Mouse (Mus musculus) neural tube, embryonic 14.5 days (tissue): ENCODE results near the gene Fnbp4. TPM values are rescaled to one million over a fixed set of nuclear protein-coding genes. Genes with fewer than 3 reads are reported as not detected.

Experiments used
- ATAC-seq: fragments of 200-750 bp; cut with Nextera tagmentation; 2 replicates; pipeline ENCODE4 v1.8.0; 2017; ENCODE audit warnings: low read depth, mild to moderate bottlenecking, moderate TSS enrichment, moderate library complexity
- H3K27ac ChIP-seq: fragments of 300-500 bp; sonication (generic); 2 replicates; pipeline ENCODE4 v1.5.1; 2014; ENCODE audit warnings: low read depth, mild to moderate bottlenecking, control low read depth, low read length, moderate library complexity, mixed read lengths
- H3K27me3 ChIP-seq: fragments of 300-500 bp; sonication (generic); 2 replicates; pipeline ENCODE4 v1.6.1; 2014; ENCODE audit warnings: low read length; ENCODE audit not compliant: control insufficient read depth, insufficient read depth
- H3K36me3 ChIP-seq: fragments of 300-500 bp; sonication (generic); 2 replicates; pipeline ENCODE4 v1.6.1; 2014; ENCODE audit warnings: low read length, mixed read lengths; ENCODE audit not compliant: control insufficient read depth, insufficient read depth
- H3K4me1 ChIP-seq: fragments of 300-500 bp; sonication (generic); 2 replicates; pipeline ENCODE4 v1.6.1; 2014; ENCODE audit warnings: low read length; ENCODE audit not compliant: control insufficient read depth, insufficient read depth
- H3K4me2 ChIP-seq: fragments of 300-500 bp; sonication (generic); 2 replicates; pipeline ENCODE4 v1.6.1; 2014; ENCODE audit warnings: mild to moderate bottlenecking, low read depth, low read length, control low read depth
- H3K4me3 ChIP-seq: fragments of 300-500 bp; sonication (generic); 2 replicates; pipeline ENCODE4 v1.5.1; 2014; ENCODE audit warnings: low read depth, low read length, control low read depth, mixed read lengths
- H3K9ac ChIP-seq: fragments of 300-500 bp; sonication (generic); replicated peaks from 2 replicates; pipeline ENCODE4 v1.6.1; 2014; ENCODE audit warnings: low read depth, mild to moderate bottlenecking, control low read depth, low read length, mixed read lengths
- H3K9me3 ChIP-seq: fragments of 300-500 bp; sonication (generic); 2 replicates; pipeline ENCODE4 v1.6.1; 2016; ENCODE audit warnings: low read length; ENCODE audit not compliant: control insufficient read depth
- WGBS: fragments of 180-500 bp; shearing (Covaris S2); extraction: QIAGEN DNeasy Blood & Tissue Kit; methylation state at CpG from one replicate; pipeline ENCODE4 v1.1.7; 2014; 5-methylcytosine and 5-hydroxymethylcytosine counted together
- polyA plus RNA-seq: library from polyadenylated mRNA; unstranded; fragments of >200 nt; fragmentation: Nextera tagmentation; extraction: Ambion mirVana; gene quantifications from 2 replicates; pipeline ENCODE4 v1.2.1, GENCODE M21; 2014

Fnbp4 gene
- polyA plus RNA-seq, 1 experiment from 2014 or later = 110 TPM

DNA sequence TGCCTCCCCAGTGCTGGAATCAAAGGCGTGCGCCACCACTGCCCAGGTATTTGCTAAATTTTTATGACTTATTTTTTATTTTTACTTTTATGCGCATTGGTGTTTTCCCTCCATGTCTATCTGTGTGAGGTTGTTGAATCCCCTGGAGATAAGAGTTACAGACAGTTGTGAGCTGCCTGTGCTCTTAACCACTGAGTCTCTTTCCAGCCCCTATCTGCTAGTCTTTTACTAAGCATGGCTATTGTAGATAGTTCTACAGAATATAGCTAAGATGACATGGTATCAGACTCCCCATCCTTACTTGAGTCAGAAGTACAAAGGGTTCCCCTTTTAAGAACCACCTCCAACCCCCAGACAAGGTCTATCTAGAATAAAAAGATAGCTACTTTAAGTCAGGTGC lies 9.0 kb downstream of the Fnbp4 start:
- no peaks in the 10 kb centered on the region for H3K27me3 ChIP-seq
- WGBS = 100% methylated on average over 3 of the region's 3 CpGs
- ATAC-seq = no peak
- H3K9me3 ChIP-seq = no peaks in the 10 kb centered on the region
- no peaks in the 10 kb centered on the region for H3K4me1 ChIP-seq
- no peak overlapping the region for H3K9ac ChIP-seq
- H3K4me3 ChIP-seq = no peak overlapping the region
- peaks cover 67% of the 10 kb centered on the region for H3K36me3 ChIP-seq
- H3K4me2 ChIP-seq = no peak overlapping the region
- no peak overlapping the region for H3K27ac ChIP-seq

DNA sequence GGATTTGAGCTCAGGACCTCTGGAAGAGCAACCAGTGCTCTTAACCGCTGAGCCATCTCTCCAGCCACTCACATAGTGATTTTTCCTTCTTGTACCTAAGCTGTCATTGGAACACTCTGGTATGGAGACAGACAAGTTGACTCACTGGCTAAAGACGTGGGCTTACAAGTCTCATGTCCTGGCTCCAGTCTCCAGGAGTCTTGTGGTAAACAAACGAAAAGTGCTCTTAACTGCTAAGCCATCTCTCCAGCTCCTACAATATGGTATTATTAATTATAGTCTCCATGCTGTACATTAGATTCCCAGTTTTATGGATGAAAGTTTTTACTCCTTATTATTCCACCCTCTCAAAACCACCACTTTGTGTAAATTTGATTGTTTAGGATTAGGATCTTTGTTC lies 20.0 kb downstream of the Fnbp4 start:
- Histone ChIP-seq H3K4me3 (no peak overlapping the region), H3K4me2 (no peak overlapping the region), H3K27ac (no peak overlapping the region), H3K4me1 (no peaks in the 10 kb centered on the region), H3K36me3 (peaks cover 87% of the 10 kb centered on the region), H3K27me3 (no peaks in the 10 kb centered on the region), H3K9me3 (no peaks in the 10 kb centered on the region), H3K9ac (no peak overlapping the region)
- ATAC-seq = no peak
- 94% methylated on average over 3 of the region's 3 CpGs for WGBS

DNA sequence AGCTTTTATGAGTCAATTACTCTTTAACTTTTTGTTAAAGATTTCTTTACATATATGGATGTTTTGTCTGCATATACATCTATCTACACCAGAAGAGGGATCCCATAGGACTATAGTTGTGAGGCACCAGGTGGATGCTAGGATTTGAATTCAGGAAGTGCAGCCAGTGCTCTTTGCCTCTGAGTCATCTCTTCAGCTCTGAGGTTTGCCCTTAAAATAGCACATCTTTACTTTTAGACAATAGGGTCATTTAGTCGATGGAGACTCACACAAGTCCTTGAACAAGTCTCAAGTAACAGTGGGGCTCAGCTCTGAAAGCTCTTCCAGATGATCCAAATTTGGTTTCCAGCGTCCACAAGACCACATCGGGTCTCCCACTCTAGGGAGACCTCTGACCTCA lies 36.2 kb downstream of the Fnbp4 start:
- H3K4me3 ChIP-seq = no peak overlapping the region
- no peak for ATAC-seq
- H3K4me1 ChIP-seq = no peaks in the 10 kb centered on the region
- H3K27me3 ChIP-seq = no peaks in the 10 kb centered on the region
- 46% methylated on average over 3 of the region's 3 CpGs for WGBS
- H3K27ac ChIP-seq = no peak overlapping the region
- H3K9ac ChIP-seq = no peak overlapping the region
- no peaks in the 10 kb centered on the region for H3K9me3 ChIP-seq
- no peak overlapping the region for H3K4me2 ChIP-seq
- H3K36me3 ChIP-seq = peaks cover 35% of the 10 kb centered on the region

DNA sequence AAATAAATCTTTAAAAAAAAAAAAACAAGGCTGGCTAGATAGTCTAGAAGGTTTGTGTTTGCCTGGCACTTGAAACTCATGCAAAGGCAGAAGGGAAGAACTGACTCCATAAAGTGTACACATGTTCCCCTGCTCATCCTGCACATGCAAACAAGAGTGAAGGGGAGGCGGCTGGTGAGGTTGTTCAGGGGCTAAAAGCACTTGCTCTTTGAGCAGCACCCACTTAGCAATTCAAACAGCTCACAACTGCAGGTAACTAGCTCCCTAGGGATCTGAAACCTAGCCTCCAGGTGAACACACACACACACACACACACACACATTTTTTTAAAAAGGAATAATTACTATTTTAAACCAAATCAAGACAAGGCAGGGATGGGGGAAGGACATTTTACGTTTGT lies 36.8 kb downstream of the Fnbp4 start:
- whole genome bisulfite sequencing = 33% methylated on average over 2 of the region's 2 CpGs
- Histone ChIP-seq H3K4me3 (no peak overlapping the region), H3K4me1 (no peaks in the 10 kb centered on the region), H3K36me3 (peaks cover 35% of the 10 kb centered on the region), H3K27me3 (no peaks in the 10 kb centered on the region), H3K27ac (no peak overlapping the region), H3K4me2 (no peak overlapping the region), H3K9me3 (no peaks in the 10 kb centered on the region), H3K9ac (no peak overlapping the region)
- no peak for ATAC-seq

DNA sequence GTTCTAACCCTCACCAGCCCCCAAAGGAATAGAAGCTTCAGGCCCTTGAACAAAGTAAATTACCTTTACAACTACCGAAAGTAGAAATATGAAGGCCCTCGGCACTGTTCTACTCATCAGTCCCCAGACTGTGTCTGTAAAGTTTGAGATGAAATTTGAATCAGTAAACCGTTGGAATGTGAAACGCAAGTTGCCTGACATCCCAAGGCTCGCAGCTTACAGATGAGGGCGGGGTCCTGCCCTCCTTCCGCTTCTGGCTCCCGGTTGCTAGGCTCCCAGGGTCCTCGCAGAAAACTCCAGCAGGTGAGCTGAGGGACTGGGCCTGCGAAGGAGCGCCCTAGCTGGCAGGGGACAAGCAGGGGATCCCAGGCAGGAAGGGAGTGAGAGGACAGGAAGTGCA lies 37.3 kb downstream of the Fnbp4 start, which contains the start of gene Agbl2:
Gene Agbl2 (plus strand): TSS at position 270 of the 400 bp plus-strand sequence.
- Histone ChIP-seq H3K27me3 (no peaks in the 10 kb centered on the region), H3K4me3 (peak within 1 kb of the TSS; percentile 12; the same call in 1 of the 2 replicates), H3K27ac (no peak within 1 kb of the TSS), H3K4me2 (peak within 1 kb of the TSS; percentile 46), H3K9me3 (no peaks in the 10 kb centered on the region), H3K9ac (no peak within 1 kb of the TSS), H3K36me3 (peaks cover 30% of the 10 kb centered on the region), H3K4me1 (no peaks in the 10 kb centered on the region)
- WGBS = 6% methylated on average over 11 of the region's 11 CpGs
- ATAC-seq = peak; percentile 48; the same call in 1 of the 2 replicates

DNA sequence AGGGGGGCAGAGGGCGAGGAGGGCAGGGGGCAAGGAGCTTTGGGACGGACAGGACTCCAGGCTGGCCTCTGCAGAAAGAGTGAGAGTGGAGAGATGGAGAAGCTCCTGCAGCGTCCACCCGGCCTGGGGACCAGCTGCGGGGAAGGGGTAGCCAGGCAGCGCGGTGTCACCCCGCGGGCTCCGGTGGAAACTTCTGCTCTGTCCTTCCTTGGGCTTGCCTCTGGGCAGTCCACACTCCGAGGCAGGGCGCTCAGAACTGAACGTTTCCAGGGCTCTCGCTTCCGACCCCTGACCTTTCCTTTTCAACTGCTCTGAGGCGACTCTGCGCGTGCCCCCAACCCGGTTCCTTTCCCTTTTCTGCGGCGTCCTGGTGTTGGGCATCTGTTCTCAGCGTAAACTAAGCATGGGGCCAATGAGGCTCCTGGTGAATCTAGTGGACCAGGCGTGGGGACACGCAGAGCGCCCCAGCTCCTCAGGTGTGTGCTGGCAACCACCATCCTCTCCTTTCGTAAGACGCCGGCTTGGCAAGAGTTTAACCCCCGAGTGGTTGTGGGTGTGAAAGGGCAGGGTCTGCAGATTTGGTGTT lies 37.8 kb downstream of the Fnbp4 start:
- Histone ChIP-seq H3K4me3 (peak overlapping the region; percentile 12; the same call in 1 of the 2 replicates), H3K27me3 (no peaks in the 10 kb centered on the region), H3K4me2 (peak overlapping the region; percentile 46), H3K9ac (no peak overlapping the region), H3K27ac (no peak overlapping the region), H3K4me1 (no peaks in the 10 kb centered on the region), H3K36me3 (peaks cover 25% of the 10 kb centered on the region), H3K9me3 (no peaks in the 10 kb centered on the region)
- WGBS = 2% methylated on average over 27 of the region's 29 CpGs
- ATAC-seq = peak; percentile 58

DNA sequence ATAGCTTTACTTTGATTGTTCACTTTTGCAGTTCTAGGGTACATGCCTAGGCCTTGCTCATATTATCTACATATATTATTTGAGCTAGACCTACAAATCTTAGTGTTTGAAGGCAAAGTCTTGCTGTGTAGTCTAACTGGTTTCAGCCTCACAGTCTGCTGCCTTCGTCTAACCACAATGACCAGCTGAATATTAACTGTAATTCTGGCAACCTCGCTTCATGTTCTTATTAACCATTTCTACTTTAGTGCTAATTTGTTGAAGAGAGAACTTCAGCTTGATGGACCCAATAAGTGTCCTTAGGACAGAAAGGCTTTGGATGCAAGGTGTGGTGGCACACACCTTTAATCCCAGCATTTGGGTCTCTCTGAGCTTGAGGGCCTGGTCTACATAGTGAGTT lies 43.0 kb downstream of the Fnbp4 start:
- Histone ChIP-seq H3K4me1 (no peaks in the 10 kb centered on the region), H3K9ac (no peak overlapping the region), H3K36me3 (no peaks in the 10 kb centered on the region), H3K4me2 (no peak overlapping the region), H3K4me3 (no peak overlapping the region), H3K27me3 (no peaks in the 10 kb centered on the region), H3K9me3 (no peaks in the 10 kb centered on the region), H3K27ac (no peak overlapping the region)
- WGBS = 89% methylated on average over 2 of the region's 2 CpGs
- no peak for ATAC-seq

DNA sequence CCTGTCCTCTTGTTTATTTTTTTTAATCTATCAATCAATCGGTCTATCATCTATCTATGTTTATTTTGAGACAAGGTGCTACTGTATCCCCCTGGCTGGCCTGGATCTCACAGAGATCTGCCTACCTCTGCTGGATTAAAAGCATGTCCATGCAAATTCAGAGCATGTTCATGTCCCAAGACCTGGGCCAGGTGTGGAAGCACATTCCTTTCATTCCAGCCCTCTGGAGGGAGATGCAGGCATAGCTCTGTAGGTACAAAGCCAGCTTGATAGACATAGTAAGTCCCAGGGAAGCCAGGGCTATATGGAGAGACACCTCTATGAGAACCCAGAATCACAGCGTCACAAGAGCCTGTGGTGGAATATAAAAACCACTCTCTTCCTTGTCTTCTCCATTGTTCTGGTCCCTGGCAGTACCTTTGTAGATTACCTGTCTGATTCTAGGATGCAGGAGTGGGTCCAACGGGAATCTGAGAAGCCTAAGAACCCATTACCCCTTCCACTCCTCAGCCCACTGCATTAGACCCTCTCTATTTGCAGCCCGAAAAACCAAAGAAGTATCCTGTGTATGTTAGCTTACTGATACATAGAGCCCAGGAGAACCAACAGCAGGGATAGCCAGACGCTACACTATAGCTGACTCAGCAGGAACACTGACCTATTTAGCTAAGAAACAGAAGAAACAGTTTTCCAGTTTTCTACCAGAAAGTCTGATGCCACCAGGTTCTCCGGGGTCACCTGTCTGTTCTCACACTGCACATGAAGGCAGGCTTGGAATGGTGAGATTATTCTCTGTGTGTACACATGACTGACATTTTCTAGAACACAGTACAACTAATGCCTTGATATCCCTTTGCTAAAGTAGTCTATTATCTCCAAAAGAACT lies 63.3 kb downstream of the Fnbp4 start:
- no peak overlapping the region for H3K9ac ChIP-seq
- H3K36me3 ChIP-seq = no peaks in the 10 kb centered on the region
- no peaks in the 10 kb centered on the region for H3K4me1 ChIP-seq
- no peaks in the 10 kb centered on the region for H3K27me3 ChIP-seq
- WGBS = 92% methylated on average over 6 of the region's 6 CpGs
- no peak overlapping the region for H3K4me3 ChIP-seq
- no peaks in the 10 kb centered on the region for H3K9me3 ChIP-seq
- no peak overlapping the region for H3K27ac ChIP-seq
- ATAC-seq = no peak
- no peak overlapping the region for H3K4me2 ChIP-seq

DNA sequence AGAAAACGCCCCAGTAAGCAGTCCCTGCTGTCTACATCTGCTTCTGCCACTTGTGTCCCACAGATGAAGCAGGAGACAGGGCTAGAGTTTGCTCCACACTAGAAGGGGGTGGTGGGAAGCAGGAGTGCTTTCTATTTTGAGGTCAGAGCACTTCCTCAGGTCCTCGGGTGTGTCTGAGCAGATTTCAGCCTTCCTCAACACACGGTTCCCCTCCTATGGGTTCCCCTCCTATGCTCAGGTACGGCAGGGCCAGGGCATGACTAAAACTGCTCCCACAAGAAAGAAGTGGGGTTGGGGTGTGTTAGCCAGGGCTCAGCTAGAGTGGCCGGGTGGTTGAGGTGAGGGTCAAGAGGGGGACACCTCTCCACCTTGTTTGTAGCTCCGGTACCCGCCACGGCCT lies 65.6 kb downstream of the Fnbp4 start:
- no peak overlapping the region for H3K9ac ChIP-seq
- H3K4me2 ChIP-seq = no peak overlapping the region
- ATAC-seq = no peak
- no peaks in the 10 kb centered on the region for H3K27me3 ChIP-seq
- no peaks in the 10 kb centered on the region for H3K4me1 ChIP-seq
- no peak overlapping the region for H3K27ac ChIP-seq
- H3K4me3 ChIP-seq = no peak overlapping the region
- H3K36me3 ChIP-seq = no peaks in the 10 kb centered on the region
- H3K9me3 ChIP-seq = no peaks in the 10 kb centered on the region
- WGBS = 91% methylated on average over 8 of the region's 8 CpGs
